Mouse (Mus musculus): Measurements from ENCODE around the gene Lag3.

The Lag3 gene

DNA sequence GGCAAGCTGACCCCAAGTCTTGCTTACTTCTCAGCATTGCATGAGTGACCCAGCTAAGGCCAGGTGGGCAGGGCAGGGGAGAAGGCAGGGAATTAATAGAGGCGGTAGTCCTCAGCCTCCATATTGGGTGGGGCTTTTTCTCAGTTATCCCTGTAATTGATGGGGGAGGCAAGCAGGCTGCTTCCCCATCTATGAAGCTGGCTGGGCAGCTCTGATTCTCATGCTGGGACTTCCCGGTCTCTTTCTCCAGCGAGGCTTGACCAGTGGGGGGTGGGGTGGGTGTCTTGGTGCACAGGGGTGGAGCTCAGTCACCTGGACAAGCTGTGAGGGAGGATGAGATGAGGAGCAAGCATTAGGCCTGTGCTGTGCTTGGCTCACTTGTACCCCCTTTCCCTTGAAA is 49.7 kb downstream of the Lag3 start:
- DNase-seq (ENCODE audit: extremely low spot score, low read depth, low spot score) = no peak

DNA sequence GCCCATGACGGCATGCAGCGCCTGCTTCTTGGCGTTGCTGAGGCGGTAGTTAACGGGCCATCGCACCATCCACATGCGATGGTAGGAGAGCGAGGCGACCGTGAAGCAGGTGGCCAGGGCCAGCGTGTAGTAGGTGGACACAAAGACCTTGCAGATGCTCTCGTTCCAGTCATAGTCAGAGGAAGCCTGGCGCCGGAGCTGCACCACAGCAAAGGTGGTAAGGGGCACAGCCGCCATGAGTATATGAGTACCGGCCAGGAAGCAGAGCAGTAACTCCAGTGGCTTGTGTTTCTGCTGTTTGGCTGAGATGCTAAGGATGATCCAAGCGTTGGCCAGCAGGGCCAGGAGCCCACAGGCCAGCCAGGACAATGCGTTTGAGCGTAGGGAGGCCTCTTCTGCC is 50.2 kb downstream of the Lag3 start:
- DNase-seq (ENCODE audit: extremely low spot score, low read depth, low spot score) = no peak

DNA sequence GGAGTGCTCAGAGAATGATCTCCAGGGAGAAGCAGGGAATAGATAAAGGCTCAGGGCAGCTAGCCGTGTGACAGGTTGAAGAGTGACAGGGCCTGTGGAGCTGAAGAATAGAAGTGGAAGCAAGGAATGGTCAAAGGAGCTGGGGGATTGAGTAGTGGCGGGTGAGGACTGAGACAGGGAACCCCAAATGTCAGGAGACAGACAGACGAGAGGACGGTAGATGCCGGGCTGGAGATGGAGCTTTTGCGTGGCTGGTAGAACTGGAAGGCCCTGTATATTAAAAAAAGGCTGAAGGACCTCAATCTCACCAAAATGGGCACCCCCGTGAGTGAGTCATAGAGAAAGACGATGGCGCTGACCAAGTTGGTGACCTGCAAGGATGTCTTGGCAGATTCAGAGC is 51.0 kb downstream of the Lag3 start:
- DNase-seq (ENCODE audit: extremely low spot score, low read depth, low spot score) = no peak

DNA sequence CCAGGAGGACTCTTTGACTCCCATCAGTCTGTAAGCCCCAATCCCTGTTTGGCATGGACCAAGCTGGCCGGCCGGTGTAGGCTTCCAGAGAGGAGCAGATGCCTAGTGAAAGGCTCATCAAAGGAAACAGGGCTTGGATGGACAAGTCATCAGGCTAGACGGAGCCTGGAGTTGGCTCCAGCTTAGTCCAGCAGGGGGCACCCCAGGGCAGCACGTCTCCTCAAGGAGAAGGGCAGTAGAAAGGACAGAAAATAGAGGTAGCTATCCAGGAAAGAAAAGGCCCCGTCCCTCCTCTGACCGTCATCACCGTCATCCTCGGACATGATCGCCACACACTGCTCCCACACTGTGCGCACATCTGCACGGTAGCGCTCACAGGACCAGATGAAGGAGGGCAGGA is 51.8 kb downstream of the Lag3 start:
- DNase-seq (ENCODE audit: extremely low spot score, low read depth, low spot score) = no peak

DNA sequence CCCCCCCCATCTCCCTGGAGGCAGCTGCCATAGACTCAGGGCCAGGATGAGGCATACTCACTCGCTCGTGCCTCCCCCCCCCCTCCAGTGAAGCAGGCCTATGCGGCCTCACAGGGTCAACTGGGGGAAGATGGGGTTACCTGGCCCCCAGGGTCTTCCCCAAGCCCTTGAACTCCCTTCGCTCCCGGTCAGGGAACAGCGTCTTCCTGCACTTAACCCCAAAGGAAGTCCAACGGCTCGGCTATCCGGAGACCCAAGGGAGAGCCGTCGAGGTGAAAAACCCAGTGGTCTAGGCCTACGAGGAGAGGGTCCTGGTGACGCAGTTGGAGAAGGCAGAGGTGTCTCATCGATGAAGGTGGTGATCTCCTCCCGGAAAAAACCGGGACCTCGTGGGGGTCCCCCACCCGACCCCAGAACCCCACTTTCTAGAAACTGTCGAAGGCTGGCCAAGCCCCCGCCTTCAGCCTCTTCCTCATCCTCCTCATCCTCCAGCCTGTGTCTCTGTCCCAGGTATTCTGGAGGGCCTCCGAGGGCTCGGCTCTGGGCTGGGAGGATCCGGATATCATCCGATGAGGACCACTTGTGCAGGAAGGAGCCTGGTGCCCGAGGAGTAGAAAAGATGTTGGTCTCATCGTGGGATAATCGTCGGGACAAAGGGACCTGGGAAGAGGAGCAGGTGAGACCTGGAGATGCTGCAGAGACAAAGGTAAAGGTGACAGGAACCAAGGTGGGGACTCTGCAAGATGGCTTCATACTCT is 52.8 kb downstream of the Lag3 start:
- DNase-seq (ENCODE audit: extremely low spot score, low read depth, low spot score) = no peak

DNA sequence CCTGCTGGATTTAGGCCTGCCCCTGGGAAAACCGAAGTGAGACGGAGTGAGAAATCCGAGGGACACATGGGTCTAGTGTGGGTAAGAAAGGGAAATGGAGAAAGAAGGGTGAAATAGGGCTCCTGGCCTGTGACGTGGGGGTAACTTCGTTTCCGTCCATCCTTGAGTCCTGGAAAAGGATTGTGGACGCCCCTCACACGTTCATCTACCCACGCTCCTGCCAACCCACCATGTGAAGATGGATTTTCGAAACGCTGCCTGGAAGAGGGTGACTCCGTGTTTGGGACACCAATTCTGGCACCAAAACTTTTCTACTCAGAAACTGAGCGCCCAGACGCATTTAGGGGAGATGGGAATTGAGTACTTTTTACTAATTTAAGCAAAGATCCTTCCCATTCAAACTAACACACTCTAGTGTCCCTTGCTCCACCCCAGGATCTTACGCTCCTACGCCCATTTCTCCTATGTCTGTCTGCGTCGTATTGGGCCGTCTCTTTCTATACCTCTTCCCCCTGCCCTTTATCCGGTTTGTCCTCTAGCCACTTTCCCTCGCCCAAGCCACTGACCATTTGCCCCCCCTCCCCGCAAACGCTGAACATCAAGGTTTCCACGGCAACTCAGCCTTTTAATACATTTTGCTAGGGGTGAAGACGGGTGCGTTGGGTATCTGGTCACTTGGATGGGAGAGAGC is 53.5 kb downstream of the Lag3 start:
- no peak for DNase-seq (ENCODE audit: extremely low spot score, low read depth, low spot score)

DNA sequence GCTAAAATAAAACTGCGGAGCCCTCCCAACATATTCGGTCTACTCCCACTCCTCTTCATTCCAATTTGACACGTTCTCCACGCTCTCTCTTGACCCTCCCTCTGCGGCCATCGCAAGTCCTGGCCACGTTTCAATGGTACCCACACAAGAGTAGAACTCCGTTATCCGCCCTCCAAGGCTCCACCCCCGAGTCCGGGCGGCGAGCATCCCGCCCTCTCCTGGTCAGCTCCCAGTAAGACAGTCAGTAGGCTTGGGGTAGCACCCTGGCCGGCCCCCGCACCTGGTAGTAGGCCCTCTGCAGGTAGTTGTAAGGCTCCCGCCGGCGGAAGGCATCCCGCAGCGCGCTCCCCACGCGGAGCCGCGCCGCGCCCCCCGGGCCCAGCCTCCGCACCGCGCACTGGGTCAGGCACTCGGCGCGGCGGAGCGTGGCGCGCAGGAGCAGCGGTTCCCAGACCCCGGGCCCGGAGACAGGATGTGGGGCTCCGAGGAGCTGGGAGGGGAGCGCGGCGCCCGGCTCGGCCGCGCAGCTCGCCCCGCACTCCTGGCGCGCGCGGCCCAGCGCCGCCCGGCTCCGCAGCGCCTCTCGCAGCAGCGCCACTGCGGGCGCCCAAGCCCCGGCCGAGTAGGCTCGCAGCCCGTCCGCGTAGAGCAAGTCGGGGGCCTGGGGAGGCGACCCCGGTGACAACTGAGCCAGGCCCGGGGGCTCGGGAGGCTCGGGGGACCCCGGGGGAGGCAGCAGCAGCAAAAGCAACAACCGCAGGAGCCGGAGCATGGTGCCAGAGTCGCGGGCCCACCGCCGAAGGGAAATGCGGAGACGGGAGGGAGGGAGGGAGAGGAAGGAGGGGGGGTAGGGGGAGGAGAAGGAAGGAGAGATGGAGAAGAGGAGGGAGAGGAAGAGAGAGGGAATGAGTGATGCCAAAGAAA is 54.3 kb downstream of the Lag3 start, which contains the start of gene P3h3:
Gene P3h3 (minus strand): TSS at position 837 of the 924 bp plus-strand sequence.
- DNase-seq (ENCODE audit: extremely low spot score, low read depth, low spot score) = peak; percentile 71

DNA sequence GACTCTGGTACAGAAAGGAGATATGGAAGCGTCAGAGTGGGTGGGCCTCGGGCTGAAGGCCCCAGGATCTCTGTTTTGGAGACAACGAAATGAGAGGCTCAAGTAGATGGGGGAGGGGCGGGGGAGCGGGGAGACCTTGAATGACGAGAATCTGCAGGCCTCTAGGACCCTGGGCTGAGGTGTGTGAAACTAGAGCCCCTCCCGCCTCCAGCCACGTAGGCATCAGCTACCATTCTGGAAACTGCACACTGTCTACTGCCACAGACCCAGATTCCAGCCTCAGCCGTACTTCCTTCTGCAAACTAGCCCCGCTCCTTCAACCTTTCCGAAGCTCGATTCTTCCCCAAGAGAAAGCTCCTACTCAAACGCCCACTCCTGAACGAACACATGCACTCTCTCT is 55.2 kb downstream of the Lag3 start:
- DNase-seq (ENCODE audit: extremely low spot score, low read depth, low spot score) = no peak

DNA sequence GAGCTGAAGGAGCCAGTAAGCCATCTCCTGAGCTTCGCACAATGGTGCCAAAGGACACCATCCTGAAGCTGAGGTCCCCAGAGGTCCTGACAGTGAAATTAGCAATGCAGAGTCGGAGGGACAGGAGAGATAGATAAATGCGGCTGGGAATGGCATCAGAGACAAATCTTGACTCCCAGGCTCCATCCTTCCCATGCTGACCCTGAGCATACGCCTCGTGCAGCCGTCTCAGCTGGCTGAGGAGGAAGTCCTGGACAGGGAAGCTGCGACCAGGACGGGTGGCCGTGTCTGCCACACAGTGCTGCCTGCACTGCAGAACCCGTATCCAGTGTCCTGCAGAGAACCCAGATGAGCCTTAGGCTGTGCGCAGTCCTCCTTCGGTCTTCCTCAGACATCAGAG is 56.9 kb downstream of the Lag3 start:
- no peak for DNase-seq (ENCODE audit: extremely low spot score, low read depth, low spot score)

Measured in hindlimb bud, embryonic 11.5 days (tissue).